Mouse (Mus musculus) testis, postnatal 10 days (tissue): ENCODE measurements around the gene Csnka2ip.

Experiments used
- DNase-seq: peaks from one replicate; pipeline ENCODE4 v3.0.0; 2021; ENCODE audit warnings: low spot score

The Csnka2ip gene

DNA sequence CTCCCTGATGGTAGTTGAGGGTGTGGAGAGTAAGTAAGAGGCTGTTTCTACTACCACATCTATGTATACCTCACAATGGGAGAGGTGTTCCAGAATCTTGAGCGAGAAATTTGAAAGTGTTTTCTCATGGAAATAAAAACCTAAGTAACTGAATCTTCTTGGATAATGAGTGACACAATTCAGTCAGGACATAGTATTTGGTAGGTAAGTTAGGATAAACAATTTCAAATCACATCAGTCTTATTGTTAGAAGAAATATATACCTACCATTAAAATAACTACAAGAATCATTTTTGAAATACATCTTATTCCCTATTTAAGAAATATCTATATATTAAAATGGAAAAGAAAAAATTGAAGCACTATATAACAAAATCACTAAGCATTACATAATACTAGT lies at the start of gene Csnka2ip:
Gene Csnka2ip (minus strand): TSS at position 101 of the 400 bp plus-strand sequence.
- no peak for DNase-seq

GRCm38 (mm10) chr16:64649594-64650290 lies 47.5 kb upstream of the Csnka2ip start:
- no peak for DNase-seq

GRCm38 (mm10) chr16:64647771-64648170 lies 45.6 kb upstream of the Csnka2ip start:
- no peak for DNase-seq

DNA sequence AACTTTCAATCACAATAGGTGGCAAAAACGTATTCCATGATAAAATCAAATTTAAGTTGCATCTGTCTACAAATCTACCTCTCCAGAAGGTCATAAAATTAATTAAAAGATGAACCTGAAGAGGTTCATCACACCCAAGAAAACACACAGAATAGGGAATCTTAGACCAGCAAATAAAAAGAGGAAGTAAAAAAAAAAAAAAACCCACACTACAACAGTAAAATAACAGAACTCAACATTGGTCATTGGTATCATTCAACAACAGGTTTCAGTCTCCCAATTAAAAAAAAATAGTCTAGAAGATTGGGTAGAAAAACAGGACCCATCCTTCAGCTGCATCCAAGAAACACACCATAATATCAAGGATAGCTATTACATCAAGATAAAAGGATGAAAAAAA lies 32.9 kb upstream of the Csnka2ip start:
- no peak for DNase-seq

GRCm38 (mm10) chr16:64620116-64620515 lies 17.9 kb upstream of the Csnka2ip start:
- DNase-seq: no peak

- no peak for DNase-seq
Observed at GRCm38 (mm10) chr16:64614648-64615047, 12.4 kb upstream of the Csnka2ip start.

DNA sequence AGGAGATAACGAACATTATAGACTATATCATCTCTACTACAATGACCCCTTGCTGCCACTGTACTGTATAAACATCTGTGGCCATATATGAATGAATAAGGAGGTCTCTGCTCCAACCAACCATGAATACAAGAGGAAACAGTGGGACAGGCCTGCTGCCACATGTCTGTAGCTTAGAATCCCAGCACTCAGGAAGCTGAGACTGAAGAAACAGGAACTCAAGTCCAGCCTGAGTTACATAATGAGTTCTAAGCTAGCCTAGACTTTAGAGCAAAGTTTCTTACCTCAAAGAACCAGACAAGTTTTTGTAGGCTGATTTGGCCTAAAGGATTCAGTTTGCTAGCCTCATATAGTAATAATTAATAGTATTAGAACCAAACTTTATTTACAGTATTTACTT lies 5.6 kb upstream of the Csnka2ip start:
- no peak for DNase-seq

GRCm38 (mm10) chr16:64586825-64587224 lies 15.4 kb downstream of the Csnka2ip start:
- DNase-seq: no peak

- no peak for DNase-seq
Observed at GRCm38 (mm10) chr16:64586262-64586619, 16.0 kb downstream of the Csnka2ip start.

DNA sequence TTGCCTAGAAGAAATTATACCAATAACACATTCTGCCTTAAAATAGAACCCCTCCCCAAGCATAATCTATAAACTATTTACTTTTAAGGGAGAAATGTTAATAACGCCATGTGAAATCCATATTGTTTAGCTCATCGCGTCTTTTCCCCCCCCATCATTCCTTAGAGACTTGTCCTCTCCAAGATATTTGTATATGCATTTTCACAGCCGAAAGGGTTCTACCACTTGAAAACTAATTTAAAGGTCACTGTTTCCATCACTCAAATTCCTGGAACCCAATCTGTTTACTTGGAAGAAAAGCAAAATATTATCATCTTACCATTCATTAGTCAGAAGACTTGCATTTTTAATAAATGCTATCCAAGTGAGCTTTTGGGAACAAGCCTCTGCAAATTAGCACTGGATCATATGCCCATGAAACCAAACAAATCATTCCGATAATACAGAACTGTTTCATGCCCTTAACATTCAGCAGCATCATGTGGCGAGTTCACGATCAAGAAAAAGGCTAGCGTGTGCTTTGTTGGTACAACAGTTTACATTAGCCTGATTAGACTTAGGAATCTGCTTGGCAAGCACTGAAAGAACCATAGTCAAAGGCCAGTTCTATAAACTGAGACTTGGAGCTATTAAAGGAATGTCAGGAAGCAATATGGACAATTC lies 16.5 kb downstream of the Csnka2ip start:
- DNase-seq: no peak

GRCm38 (mm10) chr16:64584591-64584990 lies 17.6 kb downstream of the Csnka2ip start:
- DNase-seq: no peak

GRCm38 (mm10) chr16:64583406-64583805 lies 18.8 kb downstream of the Csnka2ip start:
- no peak for DNase-seq

DNA sequence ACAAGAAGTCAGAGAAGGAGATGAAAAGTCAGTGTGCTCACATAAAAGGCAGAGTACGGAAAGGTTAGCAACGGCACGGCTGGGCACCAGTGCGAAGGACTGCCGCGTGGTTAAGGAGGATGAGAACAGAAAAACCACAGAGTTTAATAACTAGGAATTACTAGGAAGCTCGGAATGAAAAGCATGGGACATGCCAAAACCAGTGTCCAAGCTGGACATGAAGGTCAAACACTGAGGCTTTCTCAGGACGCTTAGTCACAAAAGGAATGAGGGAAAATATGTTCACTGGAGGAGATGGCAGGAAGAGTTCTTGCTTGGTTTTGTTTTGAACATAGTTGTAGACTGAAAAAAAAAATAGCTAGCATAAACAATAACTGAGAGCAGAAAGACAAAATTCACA lies 32.7 kb downstream of the Csnka2ip start:
- no peak for DNase-seq

DNA sequence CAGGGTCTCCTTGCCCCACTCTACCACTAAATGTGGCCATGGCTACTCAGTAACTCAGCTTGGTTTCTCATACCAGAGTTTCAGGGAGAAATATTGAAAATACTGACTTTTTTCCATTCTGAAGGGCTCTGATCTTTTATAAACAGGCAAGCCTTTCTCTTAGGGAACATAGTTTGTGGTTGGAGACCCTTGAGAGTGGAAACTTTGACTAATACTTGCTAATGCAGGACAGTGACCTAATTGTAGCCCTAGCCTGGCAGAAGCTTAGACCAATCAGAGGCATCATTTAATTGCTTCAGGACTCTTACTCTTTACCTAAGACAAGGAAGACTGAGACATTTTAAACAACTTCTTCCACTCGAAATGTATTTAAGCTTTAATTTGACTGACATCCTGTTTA lies 39.1 kb downstream of the Csnka2ip start:
- DNase-seq: no peak

GRCm38 (mm10) chr16:64558518-64558917 lies 43.7 kb downstream of the Csnka2ip start:
- DNase-seq: no peak

DNA sequence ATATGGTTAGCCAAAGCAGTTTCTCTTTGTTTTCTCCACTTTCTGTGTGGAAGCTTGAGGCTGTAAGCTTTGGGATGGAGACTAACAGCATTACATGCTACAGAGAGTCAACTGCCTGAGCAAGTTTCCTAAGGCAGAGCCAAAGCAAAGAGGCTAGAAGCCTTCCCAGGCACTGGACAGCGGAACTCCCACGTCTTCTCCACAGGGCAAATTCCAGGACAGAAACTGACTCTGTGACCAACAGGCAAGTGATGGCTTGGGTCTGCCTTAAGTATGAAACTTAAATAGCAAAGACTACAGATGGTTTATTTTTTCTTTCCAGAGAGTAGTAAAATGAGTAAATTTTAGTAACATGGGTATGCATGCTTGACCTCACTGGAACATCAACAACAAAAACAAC lies 75.3 kb downstream of the Csnka2ip start:
- no peak for DNase-seq

DNA sequence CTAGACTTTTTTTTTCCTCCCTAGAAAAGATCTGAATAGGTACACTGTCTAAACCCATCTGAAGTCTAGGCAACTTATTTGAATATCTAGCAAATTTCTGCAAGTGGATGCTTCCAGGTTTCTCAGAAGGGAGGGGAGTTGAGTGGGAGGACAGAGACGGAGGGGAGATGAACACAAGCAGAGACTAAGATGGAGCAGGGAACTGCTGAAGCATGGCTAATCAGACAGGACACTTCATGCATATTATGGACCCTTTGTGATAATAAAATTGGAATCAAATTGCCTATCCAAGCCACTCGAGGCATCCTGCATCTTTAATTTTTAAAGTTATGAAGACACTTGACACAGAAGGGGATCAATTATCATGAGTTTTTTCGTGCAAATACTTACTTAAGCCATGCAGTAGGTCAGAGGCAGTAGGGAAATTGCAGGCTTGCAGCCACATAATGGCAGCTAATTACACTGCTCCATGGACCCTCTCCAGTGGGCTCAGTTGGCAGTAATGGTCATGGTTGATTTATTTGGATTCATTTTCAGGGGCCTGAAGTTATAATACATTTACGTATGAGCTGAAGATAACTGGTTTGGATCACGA lies 78.1 kb downstream of the Csnka2ip start:
- no peak for DNase-seq

DNA sequence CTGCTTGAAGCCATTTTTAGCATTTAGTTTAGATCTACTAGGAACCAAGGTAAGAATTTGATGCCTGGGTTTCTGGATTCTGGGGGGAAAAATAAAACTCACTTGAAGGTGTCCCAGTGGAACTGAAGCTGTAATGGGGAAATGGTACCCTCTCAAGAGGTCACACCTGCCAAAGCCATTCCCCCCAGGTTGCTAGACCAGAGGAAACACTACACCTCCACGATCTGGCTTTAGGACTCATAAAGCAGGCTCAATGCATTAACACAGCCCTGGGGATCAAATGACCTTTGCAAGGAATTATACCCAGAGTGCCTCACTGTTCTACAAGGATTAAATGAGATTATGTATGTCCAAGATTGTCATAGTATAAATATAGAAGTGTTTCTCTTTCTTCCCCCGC lies 88.8 kb downstream of the Csnka2ip start:
- DNase-seq: no peak
